Mouse (Mus musculus) olfactory bulb, adult 2 months (tissue): ENCODE data around the gene Sart3. TPM values are rescaled to one million over a fixed set of nuclear protein-coding genes. Genes with fewer than 3 reads are reported as not detected.
"Not testable (repeated sequence)": the region's sequence is repeated elsewhere in the genome, so short reads cannot be mapped to it uniquely, and the experiment has no call there.

Experiments
- H3K27ac ChIP-seq: fragments of 200-500 bp; 2 replicates; pipeline ENCODE4 v1.5.1; 2012; ENCODE audit warnings: low read depth, low read length; ENCODE audit not compliant: insufficient read depth
- H3K4me1 ChIP-seq: fragments of 200-500 bp; 2 replicates; pipeline ENCODE4 v1.6.1; 2012; ENCODE audit warnings: low read length; ENCODE audit not compliant: control insufficient read depth, insufficient read depth
- H3K4me3 ChIP-seq: fragments of 200-500 bp; 2 replicates; pipeline ENCODE4 v1.5.1; 2012; ENCODE audit warnings: mild to moderate bottlenecking, low read depth, low read length, moderate library complexity; ENCODE audit not compliant: insufficient read depth
- CTCF ChIP-seq: fragments of 200-500 bp; IDR thresholded peaks from 2 replicates; pipeline ENCODE4 v1.5.1; 2012; ENCODE audit warnings: low read depth, mild to moderate bottlenecking, low read length, moderate library complexity; ENCODE audit not compliant: insufficient read depth
- POLR2A ChIP-seq: fragments of 200-500 bp; IDR thresholded peaks from 2 replicates; pipeline ENCODE4 v1.6.1; 2012; ENCODE audit warnings: mild to moderate bottlenecking, low read depth, low read length, moderate library complexity; ENCODE audit not compliant: insufficient read depth
- WGBS: fragments of 180-500 bp; shearing (Covaris S2); methylation state at CpG from one replicate; pipeline ENCODE4 v1.1.7; 2018; 5-methylcytosine and 5-hydroxymethylcytosine counted together
- polyA plus RNA-seq: library from polyadenylated mRNA; stranded (reverse); fragments of >200 nt; gene quantifications from 2 replicates; pipeline ENCODE4 v1.2.4, GENCODE M21; 2012; ENCODE audit warnings: low replicate concordance; ENCODE audit not compliant: missing spikeins, insufficient read depth, insufficient read length

The Sart3 gene
- polyA plus RNA-seq, 1 experiment, result not detected

DNA sequence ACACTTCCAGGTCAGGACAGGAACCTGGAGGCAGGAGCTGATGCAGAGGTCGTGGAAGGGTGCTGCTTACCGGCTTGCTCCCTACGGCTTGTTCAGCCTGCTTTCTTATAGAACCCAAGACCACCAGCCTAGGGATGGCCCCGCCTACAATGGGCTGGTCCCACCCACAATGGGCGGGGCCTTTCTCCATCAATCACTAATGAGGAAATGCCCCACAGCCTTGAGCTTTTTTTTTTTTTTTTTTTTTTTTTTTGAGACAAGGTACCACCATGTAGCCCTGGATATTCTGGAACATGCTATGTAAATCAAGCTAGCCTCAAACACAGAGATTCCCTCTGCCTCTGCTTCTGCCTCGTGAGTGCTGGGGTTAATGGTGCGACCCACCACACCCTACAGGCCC lies 9.6 kb upstream of the Sart3 start:
- Histone ChIP-seq H3K27ac (no peak overlapping the region), H3K4me3 (no peak overlapping the region), H3K4me1 (peaks cover 21% of the 10 kb centered on the region)
- no peak for TF ChIP-seq POLR2A
- TF ChIP-seq CTCF, result no peak
- 78% methylated on average over 7 of the region's 7 CpGs for WGBS

DNA sequence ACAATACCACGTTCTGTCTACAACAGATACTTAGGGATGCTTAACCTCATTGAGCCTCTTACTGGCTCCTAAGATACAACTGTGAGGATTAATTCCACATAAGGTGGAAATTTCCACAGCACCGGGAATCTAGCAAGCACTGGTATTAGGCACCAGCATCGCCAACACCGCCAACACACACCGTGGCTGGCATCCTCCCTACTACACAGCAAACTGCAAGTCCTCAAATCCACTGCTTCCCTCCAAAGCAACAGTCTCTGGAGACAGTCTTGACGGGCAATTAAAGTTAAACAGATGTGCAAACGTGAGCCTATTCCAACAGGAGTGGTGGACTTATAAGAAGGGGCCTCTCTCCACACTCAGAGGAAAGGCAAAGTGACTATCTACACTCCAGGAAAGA lies 8.9 kb upstream of the Sart3 start:
- peak overlapping the region; percentile 12; the same call in 1 of the 2 replicates for H3K27ac ChIP-seq
- no peak for TF ChIP-seq POLR2A
- no peak for TF ChIP-seq CTCF

DNA sequence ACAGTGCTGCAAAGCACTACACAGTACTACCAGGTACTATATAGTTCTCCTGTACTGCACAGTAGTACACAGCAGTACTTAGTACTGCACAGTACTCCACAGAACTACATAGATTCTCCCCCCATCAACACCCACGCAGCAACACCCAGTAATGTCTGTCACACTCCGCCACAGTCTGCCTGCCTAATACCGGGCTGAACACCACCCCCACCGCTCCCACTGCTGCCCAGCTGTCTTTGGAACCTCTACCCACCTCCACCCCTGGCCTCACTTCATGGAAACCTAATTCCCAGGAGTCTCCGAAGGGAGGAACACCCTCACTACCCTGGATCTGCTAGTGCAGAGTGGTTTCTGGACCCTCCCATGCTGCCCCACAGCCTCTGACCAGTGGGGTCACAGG lies 8.5 kb upstream of the Sart3 start:
- WGBS, result 46% methylated on average over 5 of the region's 5 CpGs
- peak overlapping the region; percentile 12; the same call in 1 of the 2 replicates for H3K27ac ChIP-seq
- no peak for TF ChIP-seq POLR2A
- TF ChIP-seq CTCF, result no peak
- H3K4me1 ChIP-seq, result peaks cover 21% of the 10 kb centered on the region
- no peak overlapping the region for H3K4me3 ChIP-seq

More for the DNA sequence above, 8.9 kb upstream of the Sart3 start:
- WGBS, result 64% methylated on average over 7 of the region's 7 CpGs
- Histone ChIP-seq H3K4me1 (peaks cover 21% of the 10 kb centered on the region), H3K4me3 (no peak overlapping the region)

DNA sequence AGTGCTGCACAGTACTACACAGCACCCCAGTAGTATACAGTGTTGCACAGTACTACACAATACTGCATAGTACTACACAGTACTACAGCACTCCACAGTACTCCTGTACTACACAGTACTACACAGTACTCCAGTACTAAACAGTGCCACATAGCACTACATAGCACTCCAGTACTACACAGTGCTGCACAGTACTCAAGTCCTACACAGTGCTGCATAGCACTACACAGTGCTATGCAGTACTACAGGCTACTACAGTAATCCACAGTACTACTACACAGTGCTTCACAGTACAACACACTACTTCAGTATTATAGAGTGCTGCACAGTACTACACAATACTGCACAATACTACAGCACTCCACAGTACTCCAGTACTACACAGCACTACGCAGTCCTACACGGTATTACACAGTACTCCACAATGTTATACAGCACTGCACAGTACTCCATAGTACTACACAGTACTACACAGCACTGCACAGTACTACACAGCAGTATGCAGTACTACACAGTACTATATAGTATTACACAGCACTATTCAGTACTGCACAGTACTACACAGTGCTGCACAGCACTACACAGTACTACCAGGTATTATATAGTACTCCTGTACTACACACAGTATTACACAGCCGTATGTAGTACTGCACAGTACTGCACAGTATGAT lies 7.9 kb upstream of the Sart3 start:
- TF ChIP-seq POLR2A (no peak), CTCF (no peak)
- whole genome bisulfite sequencing, result over 99% methylated on average over 3 of the region's 3 CpGs
- Histone ChIP-seq H3K4me3 (no peak overlapping the region), H3K4me1 (peaks cover 21% of the 10 kb centered on the region), H3K27ac (no peak overlapping the region)

DNA sequence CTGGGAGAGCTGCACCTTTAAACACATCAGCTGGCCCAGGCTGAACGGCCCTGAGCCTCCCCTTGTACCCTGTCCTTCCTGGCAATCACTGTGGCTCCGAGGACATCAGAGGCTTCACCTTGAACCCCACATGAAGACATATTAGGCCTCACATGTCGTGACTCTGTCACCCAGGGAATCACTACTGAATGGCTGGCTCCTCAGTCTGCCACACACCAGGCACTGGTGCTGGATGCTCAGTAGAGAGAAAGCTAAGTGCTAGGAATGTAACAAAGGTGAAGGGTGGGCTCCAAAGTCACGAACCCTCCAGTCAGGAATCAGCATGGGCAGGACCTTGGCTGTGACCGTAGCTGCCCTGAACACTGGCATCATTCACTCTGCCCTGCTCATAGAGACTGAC lies 7.3 kb upstream of the Sart3 start:
- Histone ChIP-seq H3K4me1 (peaks cover 21% of the 10 kb centered on the region), H3K4me3 (no peak overlapping the region), H3K27ac (no peak overlapping the region)
- 84% methylated on average over 5 of the region's 5 CpGs for WGBS
- TF ChIP-seq CTCF (no peak), POLR2A (no peak)

- H3K27ac ChIP-seq, H3K4me1 ChIP-seq, H3K4me3 ChIP-seq: not testable (repeated sequence)
- WGBS, result 83% methylated on average over 8 of the region's 8 CpGs
Measured at GRCm38 (mm10) chr5:113777728-113778127, 5.4 kb upstream of the Sart3 start.

- WGBS, result 84% methylated on average over 8 of the region's 8 CpGs
- H3K4me3 ChIP-seq, result no peak overlapping the region
- TF ChIP-seq POLR2A (no peak), CTCF (no peak)
- peaks cover 4% of the 10 kb centered on the region for H3K4me1 ChIP-seq
- H3K27ac ChIP-seq, result no peak overlapping the region
Measured at GRCm38 (mm10) chr5:113776896-113777226, 4.6 kb upstream of the Sart3 start.

- Histone ChIP-seq H3K4me3 (no peak overlapping the region), H3K27ac (no peak overlapping the region), H3K4me1 (peaks cover 4% of the 10 kb centered on the region)
- WGBS, result 92% methylated on average over 15 of the region's 15 CpGs
- TF ChIP-seq CTCF (no peak), POLR2A (no peak)
Measured at GRCm38 (mm10) chr5:113776128-113776895, 4.0 kb upstream of the Sart3 start.

DNA sequence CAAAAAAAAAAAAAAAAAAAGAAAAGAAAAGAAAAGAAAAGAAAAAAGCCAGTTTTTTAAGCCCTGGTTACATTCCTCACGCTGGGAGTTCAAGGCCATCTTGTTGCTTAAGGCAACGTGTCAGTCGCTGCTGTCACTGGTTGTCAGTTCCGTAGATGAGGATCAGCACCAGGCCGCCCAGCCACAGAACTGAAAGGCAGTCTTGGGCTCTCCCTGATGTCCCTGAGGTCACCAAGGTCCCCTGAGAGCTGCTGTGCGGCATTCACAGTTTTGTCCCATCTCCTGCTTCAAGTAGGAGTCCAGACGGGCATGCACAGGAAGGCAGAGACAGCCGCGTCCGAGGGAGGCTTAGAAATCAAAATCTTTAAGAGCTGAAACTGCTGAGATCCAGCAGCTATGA lies 3.3 kb upstream of the Sart3 start:
- WGBS, result 94% methylated on average over 10 of the region's 10 CpGs
- no peak for TF ChIP-seq CTCF
- TF ChIP-seq POLR2A, result no peak
- H3K27ac ChIP-seq, result no peak overlapping the region
- peaks cover 1% of the 10 kb centered on the region; the same call in 1 of the 2 replicates for H3K4me1 ChIP-seq
- no peak overlapping the region for H3K4me3 ChIP-seq
